Mouse (Mus musculus): Measurements from ENCODE around the gene Il21r. TPM values are rescaled to one million over a fixed set of nuclear protein-coding genes. Genes with fewer than 3 reads are reported as not detected.

Gene Il21r
- polyA plus RNA-seq (2016; fragmentation: Nextera tagmentation; extraction: Ambion mirVana): 0.27 and 0.37 TPM in 2 replicates

GRCm38 (mm10) chr7:125603185-125603631 lies at the start of gene Il21r:
Gene Il21r (plus strand): TSS chr7:125603429.
- H3K9ac ChIP-seq (replicated peaks): no peak within 1 kb of the TSS
- no peaks in the 10 kb centered on the region for H3K9me3 ChIP-seq
- H3K4me3 ChIP-seq: no peak within 1 kb of the TSS
- ATAC-seq (ENCODE audit: low FRiP score, low read depth): no peak
- H3K36me3 ChIP-seq: no peaks in the 10 kb centered on the region
- no peak within 1 kb of the TSS for H3K4me2 ChIP-seq (replicated peaks)
- H3K4me1 ChIP-seq: no peaks in the 10 kb centered on the region
- H3K27me3 ChIP-seq: 0 out of 2 replicates have a peak, but pooled peaks cover 4% of the 10 kb centered on the region
- 77% methylated on average over 11 of the region's 11 CpGs for WGBS
- H3K27ac ChIP-seq (replicated peaks): no peak within 1 kb of the TSS

GRCm38 (mm10) chr7:125553653-125554428 lies 49.4 kb upstream of the Il21r start:
- 88% methylated on average over 13 of the region's 13 CpGs for WGBS
- Histone ChIP-seq H3K9me3 (no peaks in the 10 kb centered on the region), H3K36me3 (no peaks in the 10 kb centered on the region), H3K4me3 (no peak overlapping the region), H3K27me3 (peaks cover 41% of the 10 kb centered on the region), H3K4me1 (peaks cover 12% of the 10 kb centered on the region), H3K27ac (replicated peaks) (no peak overlapping the region), H3K9ac (replicated peaks) (no peak overlapping the region), H3K4me2 (replicated peaks) (no peak overlapping the region)
- no peak for ATAC-seq (ENCODE audit: low FRiP score, low read depth)

DNA sequence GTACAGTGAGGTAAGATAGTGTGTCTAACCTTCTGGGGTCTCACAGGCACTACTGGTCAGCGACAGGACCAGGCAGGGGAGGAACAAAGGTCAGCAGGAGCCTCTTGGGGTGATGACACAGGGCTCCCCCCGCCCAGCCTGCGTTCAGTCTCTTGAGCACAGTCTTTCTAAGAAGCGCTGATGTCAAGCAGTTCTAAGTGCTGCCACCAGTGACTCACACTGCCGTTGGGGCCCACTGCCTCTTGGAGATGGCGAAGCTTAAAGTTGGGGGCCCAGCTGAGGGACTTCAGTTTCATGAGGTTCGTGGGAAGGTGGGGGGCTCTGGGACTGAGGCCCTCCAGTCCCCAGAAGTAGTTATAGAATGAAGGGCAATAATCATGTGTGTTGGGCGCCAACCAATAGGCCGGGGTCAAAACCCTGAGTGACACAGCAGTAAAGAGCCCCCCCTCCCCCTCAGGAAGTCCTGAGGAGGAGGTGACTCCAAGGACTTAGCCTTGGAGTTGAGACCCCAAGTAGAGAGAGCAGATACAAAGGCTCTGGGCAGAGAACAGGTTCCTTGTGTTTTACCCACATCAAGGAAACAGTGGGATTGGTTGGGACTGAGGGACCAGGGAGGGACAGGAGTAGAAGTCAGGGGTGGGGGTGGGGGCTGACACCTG lies 48.6 kb upstream of the Il21r start:
- Histone ChIP-seq H3K4me3 (no peak overlapping the region), H3K4me2 (replicated peaks) (no peak overlapping the region), H3K27ac (replicated peaks) (no peak overlapping the region), H3K4me1 (peaks cover 12% of the 10 kb centered on the region), H3K27me3 (peaks cover 41% of the 10 kb centered on the region), H3K9ac (replicated peaks) (no peak overlapping the region), H3K36me3 (no peaks in the 10 kb centered on the region), H3K9me3 (no peaks in the 10 kb centered on the region)
- no peak for ATAC-seq (ENCODE audit: low FRiP score, low read depth)
- 93% methylated on average over 9 of the region's 9 CpGs for WGBS

GRCm38 (mm10) chr7:125555351-125555872 lies 47.8 kb upstream of the Il21r start:
- 86% methylated on average over 7 of the region's 7 CpGs for WGBS
- H3K27ac ChIP-seq (replicated peaks): no peak overlapping the region
- no peak overlapping the region for H3K4me2 ChIP-seq (replicated peaks)
- no peak for ATAC-seq (ENCODE audit: low FRiP score, low read depth)
- H3K9ac ChIP-seq (replicated peaks): no peak overlapping the region
- no peaks in the 10 kb centered on the region for H3K9me3 ChIP-seq
- peaks cover 12% of the 10 kb centered on the region for H3K4me1 ChIP-seq
- no peaks in the 10 kb centered on the region for H3K36me3 ChIP-seq
- peaks cover 33% of the 10 kb centered on the region for H3K27me3 ChIP-seq
- no peak overlapping the region for H3K4me3 ChIP-seq

- Histone ChIP-seq H3K27ac (replicated peaks) (no peak overlapping the region), H3K4me3 (no peak overlapping the region), H3K27me3 (peaks cover 26% of the 10 kb centered on the region), H3K9me3 (no peaks in the 10 kb centered on the region), H3K4me1 (peaks cover 12% of the 10 kb centered on the region), H3K4me2 (replicated peaks) (no peak overlapping the region), H3K9ac (replicated peaks) (no peak overlapping the region), H3K36me3 (no peaks in the 10 kb centered on the region)
- 82% methylated on average over 4 of the region's 4 CpGs for WGBS
- no peak for ATAC-seq (ENCODE audit: low FRiP score, low read depth)
Observed at GRCm38 (mm10) chr7:125556096-125556495, 47.1 kb upstream of the Il21r start.

GRCm38 (mm10) chr7:125556865-125557264 lies 46.4 kb upstream of the Il21r start:
- peaks cover 21% of the 10 kb centered on the region for H3K27me3 ChIP-seq
- H3K36me3 ChIP-seq: no peaks in the 10 kb centered on the region
- H3K9ac ChIP-seq (replicated peaks): no peak overlapping the region
- H3K4me3 ChIP-seq: no peak overlapping the region
- ATAC-seq (ENCODE audit: low FRiP score, low read depth): no peak
- no peak overlapping the region for H3K27ac ChIP-seq (replicated peaks)
- no peaks in the 10 kb centered on the region for H3K9me3 ChIP-seq
- H3K4me2 ChIP-seq (replicated peaks): no peak overlapping the region
- 76% methylated on average over 8 of the region's 8 CpGs for WGBS
- H3K4me1 ChIP-seq: peaks cover 8% of the 10 kb centered on the region

GRCm38 (mm10) chr7:125558401-125558945 lies 44.8 kb upstream of the Il21r start:
- no peaks in the 10 kb centered on the region for H3K9me3 ChIP-seq
- 63% methylated on average over 4 of the region's 4 CpGs for WGBS
- H3K27ac ChIP-seq (replicated peaks): no peak overlapping the region
- 0 out of 2 replicates have a peak, but pooled peaks cover 3% of the 10 kb centered on the region for H3K4me1 ChIP-seq
- ATAC-seq (ENCODE audit: low FRiP score, low read depth): no peak
- H3K4me2 ChIP-seq (replicated peaks): no peak overlapping the region
- no peak overlapping the region for H3K9ac ChIP-seq (replicated peaks)
- H3K27me3 ChIP-seq: peaks cover 10% of the 10 kb centered on the region
- no peak overlapping the region for H3K4me3 ChIP-seq
- no peaks in the 10 kb centered on the region for H3K36me3 ChIP-seq

GRCm38 (mm10) chr7:125558997-125559396 lies 44.2 kb upstream of the Il21r start:
- Histone ChIP-seq H3K36me3 (no peaks in the 10 kb centered on the region), H3K4me1 (0 out of 2 replicates have a peak, but pooled peaks cover 3% of the 10 kb centered on the region), H3K27ac (replicated peaks) (no peak overlapping the region), H3K9me3 (no peaks in the 10 kb centered on the region), H3K4me3 (no peak overlapping the region), H3K9ac (replicated peaks) (no peak overlapping the region), H3K27me3 (peaks cover 5% of the 10 kb centered on the region), H3K4me2 (replicated peaks) (no peak overlapping the region)
- ATAC-seq (ENCODE audit: low FRiP score, low read depth): no peak
- 69% methylated on average over 5 of the region's 5 CpGs for WGBS

DNA sequence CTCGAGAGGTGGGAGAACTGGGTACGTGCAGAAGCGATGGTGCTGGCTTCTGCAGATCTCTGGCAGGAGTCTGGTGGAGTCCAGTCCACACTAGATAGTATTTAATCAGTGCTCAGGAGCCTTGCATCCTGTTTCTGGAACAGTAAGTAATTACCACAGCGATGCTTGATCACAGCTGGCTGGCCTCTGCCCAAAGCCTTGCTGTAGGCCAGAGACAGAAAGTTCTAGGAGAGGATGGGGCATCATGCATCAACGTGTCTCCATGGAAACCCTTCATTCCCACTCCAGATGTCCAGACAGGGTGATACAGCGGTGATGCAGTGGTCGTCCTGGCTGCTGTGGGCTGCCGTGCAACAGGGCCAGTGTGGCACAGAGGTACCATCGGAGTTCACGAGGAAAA lies 43.7 kb upstream of the Il21r start:
- ATAC-seq (ENCODE audit: low FRiP score, low read depth): no peak
- Histone ChIP-seq H3K27ac (replicated peaks) (no peak overlapping the region), H3K36me3 (no peaks in the 10 kb centered on the region), H3K9ac (replicated peaks) (no peak overlapping the region), H3K4me1 (0 out of 2 replicates have a peak, but pooled peaks cover 3% of the 10 kb centered on the region), H3K27me3 (no peaks in the 10 kb centered on the region), H3K4me3 (no peak overlapping the region), H3K9me3 (no peaks in the 10 kb centered on the region), H3K4me2 (replicated peaks) (no peak overlapping the region)
- 91% methylated on average over 10 of the region's 10 CpGs for WGBS

- no peaks in the 10 kb centered on the region for H3K9me3 ChIP-seq
- H3K4me2 ChIP-seq (replicated peaks): no peak overlapping the region
- WGBS: 88% methylated on average over 7 of the region's 7 CpGs
- ATAC-seq (ENCODE audit: low FRiP score, low read depth): no peak
- no peak overlapping the region for H3K27ac ChIP-seq (replicated peaks)
- H3K4me3 ChIP-seq: no peak overlapping the region
- no peak overlapping the region for H3K9ac ChIP-seq (replicated peaks)
- H3K36me3 ChIP-seq: no peaks in the 10 kb centered on the region
- 0 out of 2 replicates have a peak, but pooled peaks cover 3% of the 10 kb centered on the region for H3K4me1 ChIP-seq
- no peaks in the 10 kb centered on the region for H3K27me3 ChIP-seq
Observed at GRCm38 (mm10) chr7:125560146-125560785, 43.0 kb upstream of the Il21r start.

GRCm38 (mm10) chr7:125561085-125561690 lies 42.0 kb upstream of the Il21r start:
- Histone ChIP-seq H3K9me3 (no peaks in the 10 kb centered on the region), H3K4me2 (replicated peaks) (no peak overlapping the region), H3K27me3 (no peaks in the 10 kb centered on the region), H3K27ac (replicated peaks) (no peak overlapping the region), H3K4me3 (no peak overlapping the region), H3K4me1 (0 out of 2 replicates have a peak, but pooled peaks cover 3% of the 10 kb centered on the region), H3K36me3 (no peaks in the 10 kb centered on the region), H3K9ac (replicated peaks) (no peak overlapping the region)
- no peak for ATAC-seq (ENCODE audit: low FRiP score, low read depth)
- WGBS: 80% methylated on average over 9 of the region's 9 CpGs

Data from midbrain, embryonic 12.5 days (tissue).